Mouse (Mus musculus): ENCODE measurements around the gene Tuba1b.

Gene Tuba1b

DNA sequence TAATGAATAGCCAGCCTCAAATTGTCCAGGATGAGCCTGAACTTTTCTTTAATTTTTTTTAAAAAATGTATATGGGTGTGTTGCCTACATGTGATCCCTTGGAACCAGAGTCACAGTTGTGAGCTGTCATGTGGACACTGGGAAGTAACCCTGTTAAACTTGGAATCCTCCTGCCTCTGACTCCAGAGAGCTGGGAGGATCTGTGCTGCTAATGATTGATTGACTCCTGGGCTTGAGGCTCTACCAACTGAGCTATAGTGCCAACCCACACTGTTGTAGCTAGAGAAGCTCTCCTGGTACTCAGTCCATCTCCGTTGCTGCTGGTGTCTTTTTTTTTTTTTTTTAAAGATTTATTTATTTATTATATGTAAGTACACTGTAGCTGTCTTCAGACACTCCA lies 50.3 kb downstream of the Tuba1b start:
- no peak for TF ChIP-seq GATA4 (IDR thresholded peaks at IDR 0.05; ENCODE audit: insufficient replicate concordance, low read length)

DNA sequence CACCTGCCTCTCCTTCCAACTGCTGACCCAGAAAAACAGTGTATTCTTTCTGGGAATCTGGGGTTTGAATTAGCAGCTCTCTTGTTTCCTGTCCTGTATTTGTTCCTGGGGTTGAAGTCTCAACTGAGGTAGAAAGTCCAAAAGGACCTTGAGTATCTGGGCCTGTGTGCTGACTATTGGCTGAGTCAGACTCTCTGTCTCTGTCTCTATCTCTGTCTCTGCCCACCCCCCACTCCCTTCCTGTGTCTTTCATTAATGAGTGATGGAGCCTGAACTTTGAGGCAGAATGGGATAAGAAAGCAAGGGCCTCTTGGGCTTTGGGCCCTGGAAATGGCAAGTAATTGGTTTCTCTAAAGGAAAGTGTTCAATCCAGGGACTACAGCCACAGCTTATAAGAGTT lies 50.7 kb downstream of the Tuba1b start:
- no peak for TF ChIP-seq GATA4 (IDR thresholded peaks at IDR 0.05; ENCODE audit: insufficient replicate concordance, low read length)

DNA sequence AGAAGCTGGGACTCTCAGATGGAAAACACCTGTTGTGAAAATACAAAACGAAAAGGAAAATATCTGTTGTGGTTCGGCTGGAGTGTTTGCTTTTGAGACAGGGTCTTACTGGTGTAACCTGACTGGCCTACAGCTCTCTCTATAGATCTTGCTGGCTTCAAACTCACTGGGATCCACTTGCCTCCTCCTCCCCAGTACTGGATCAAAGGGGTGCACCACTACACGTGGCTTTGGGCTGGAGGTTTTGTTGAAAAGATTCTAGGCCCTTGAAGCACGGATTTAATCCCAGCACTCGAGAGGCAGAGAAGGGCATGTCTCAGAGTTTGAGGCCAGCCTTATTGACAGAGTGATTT lies 52.7 kb downstream of the Tuba1b start:
- TF ChIP-seq GATA4 (IDR thresholded peaks at IDR 0.05; ENCODE audit: insufficient replicate concordance, low read length), result no peak
